Mouse (Mus musculus): Measurements from ENCODE around the gene Jund. TPM values are rescaled to one million over a fixed set of nuclear protein-coding genes. Genes with fewer than 3 reads are reported as not detected.
A peak's percentile ranks its signal among the peaks of the same experiment; 100 is the strongest.

Gene Jund
- polyA plus RNA-seq, 1 experiment from 2014 or later = 97.7 TPM

DNA sequence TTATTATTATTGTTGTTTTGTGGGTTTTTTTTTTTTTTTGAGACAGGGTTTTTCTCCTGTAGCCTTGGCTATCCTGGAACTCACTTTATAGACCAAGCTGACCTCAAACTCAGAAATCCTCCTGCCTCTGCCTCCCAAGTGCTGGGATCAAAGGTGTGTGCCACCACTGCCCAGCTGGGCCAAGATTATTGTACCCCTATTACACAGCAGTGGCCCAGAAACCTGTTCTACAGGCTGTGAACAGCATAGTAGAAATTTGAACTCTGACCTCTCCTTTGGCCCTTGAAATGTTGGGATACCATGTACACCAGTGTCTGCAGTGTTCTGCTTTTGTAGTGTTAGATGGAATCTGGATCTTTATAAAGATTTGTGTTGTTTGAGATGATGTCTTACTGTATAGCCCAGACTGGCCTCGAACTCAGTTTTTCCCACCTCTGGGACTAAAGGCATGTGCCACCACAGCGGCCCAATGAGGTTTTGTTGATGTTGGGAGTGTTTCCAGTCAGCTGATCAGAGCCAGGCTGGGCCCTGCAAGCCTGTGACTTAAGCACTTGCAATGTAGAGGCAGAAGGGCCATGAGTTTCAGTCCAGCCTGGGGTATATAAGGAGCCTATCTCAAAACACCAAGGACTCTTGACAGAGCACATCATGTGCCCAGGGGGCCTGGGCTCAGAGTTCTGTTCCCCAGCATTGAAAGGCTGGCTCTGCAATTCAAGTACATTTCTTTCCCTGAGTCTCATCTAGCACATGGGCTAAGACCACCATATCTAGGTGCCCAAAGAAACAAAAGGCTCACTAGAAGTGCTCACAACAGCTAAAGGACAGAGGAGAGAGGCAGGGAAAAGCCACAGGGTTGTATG lies 3.5 kb downstream of the Jund start:
- Histone ChIP-seq H3K4me2 (replicated peaks) (peak overlapping the region; percentile 81), H3K27ac (no peak overlapping the region), H3K4me3 (replicated peaks) (peak overlapping the region; percentile 98), H3K9ac (replicated peaks) (peak overlapping the region; percentile 100; the same call in 1 of the 2 replicates), H3K36me3 (peaks cover 24% of the 10 kb centered on the region), H3K9me3 (no peaks in the 10 kb centered on the region), H3K27me3 (no peaks in the 10 kb centered on the region), H3K4me1 (replicated peaks) (peaks cover 44% of the 10 kb centered on the region)
- WGBS = 84% methylated on average over 2 of the region's 2 CpGs
- ATAC-seq = no peak

DNA sequence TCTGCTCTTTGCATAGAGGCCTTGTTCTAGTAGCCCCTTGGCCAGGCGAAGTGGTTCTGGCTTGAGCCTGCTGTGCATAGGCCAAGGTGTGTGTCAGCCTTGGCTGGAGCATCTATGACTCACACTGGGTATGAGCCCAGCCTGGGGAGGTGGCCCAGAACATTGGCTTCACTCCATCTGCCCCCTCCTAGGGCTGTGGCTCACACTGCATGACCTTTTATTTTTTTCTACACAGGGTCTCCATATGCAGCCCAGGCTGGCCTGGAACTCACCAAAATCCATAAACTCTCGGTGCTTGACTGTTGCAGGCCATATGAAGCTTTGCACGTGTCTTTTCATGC lies 4.1 kb downstream of the Jund start:
- Histone ChIP-seq H3K27me3 (no peaks in the 10 kb centered on the region), H3K9me3 (no peaks in the 10 kb centered on the region), H3K4me2 (replicated peaks) (peak overlapping the region; percentile 81), H3K9ac (replicated peaks) (no peak overlapping the region; the same call in 1 of the 2 replicates), H3K27ac (no peak overlapping the region), H3K36me3 (peaks cover 24% of the 10 kb centered on the region), H3K4me1 (replicated peaks) (peaks cover 38% of the 10 kb centered on the region), H3K4me3 (replicated peaks) (no peak overlapping the region)
- ATAC-seq = no peak
- 85% methylated on average over 3 of the region's 3 CpGs for WGBS

DNA sequence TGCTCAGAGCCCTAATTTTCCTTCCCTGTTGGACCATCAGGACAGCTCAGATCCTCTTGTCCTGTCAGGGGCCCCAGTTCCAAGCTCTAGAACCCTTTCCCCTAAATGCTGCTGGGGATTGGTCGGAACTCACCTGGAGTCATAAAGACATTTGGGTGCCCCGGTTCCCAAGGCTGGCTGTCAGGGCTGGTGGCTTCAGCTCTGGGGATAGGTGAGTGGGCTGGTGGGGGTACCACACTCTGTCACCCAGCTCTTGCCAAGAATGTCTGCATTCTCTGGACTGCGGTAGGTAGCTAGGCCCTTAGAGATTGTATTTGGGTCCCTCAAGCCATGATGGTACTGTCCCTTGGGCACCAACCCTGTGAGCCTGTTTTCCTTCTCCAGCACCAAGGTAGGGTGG lies 4.5 kb downstream of the Jund start, which contains the start of gene Iqcn:
TSS of gene Iqcn (plus strand) at position 171 of the 400 bp plus-strand sequence.
- Histone ChIP-seq H3K9me3 (no peaks in the 10 kb centered on the region), H3K4me3 (replicated peaks) (0 out of 2 replicates have a peak within 1 kb of the TSS, but pooled peaks have one; percentile 98), H3K9ac (replicated peaks) (no peak within 1 kb of the TSS; the same call in none of the 2 replicates), H3K36me3 (peaks cover 24% of the 10 kb centered on the region), H3K27me3 (no peaks in the 10 kb centered on the region), H3K4me2 (replicated peaks) (peak within 1 kb of the TSS; percentile 81), H3K27ac (no peak within 1 kb of the TSS), H3K4me1 (replicated peaks) (peaks cover 33% of the 10 kb centered on the region)
- 99% methylated on average over 3 of the region's 3 CpGs for whole genome bisulfite sequencing
- no peak for ATAC-seq

DNA sequence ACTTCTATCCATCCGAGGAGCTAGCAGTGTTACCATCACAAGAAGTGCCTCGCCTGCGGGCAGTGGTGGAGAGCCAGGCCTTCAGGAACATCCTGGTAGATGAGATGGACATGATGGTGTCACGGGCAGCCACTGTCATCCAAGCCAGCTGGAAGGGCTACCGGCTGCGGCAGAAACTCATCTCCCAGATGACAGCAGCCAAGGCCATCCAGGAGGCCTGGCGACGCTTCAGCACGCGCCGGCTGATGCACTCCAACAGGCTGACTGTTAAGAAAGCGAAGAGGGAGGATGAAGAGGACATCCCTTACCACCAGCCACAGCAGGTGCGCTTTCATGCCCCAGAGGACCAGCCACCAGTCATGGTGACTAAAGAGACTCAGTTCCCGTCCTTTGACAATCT lies 9.5 kb downstream of the Jund start:
- Histone ChIP-seq H3K4me1 (replicated peaks) (peaks cover 8% of the 10 kb centered on the region), H3K9me3 (no peaks in the 10 kb centered on the region), H3K9ac (replicated peaks) (no peak overlapping the region), H3K4me3 (replicated peaks) (no peak overlapping the region), H3K27ac (no peak overlapping the region), H3K27me3 (no peaks in the 10 kb centered on the region), H3K4me2 (replicated peaks) (no peak overlapping the region), H3K36me3 (peaks cover 16% of the 10 kb centered on the region; the same call in 1 of the 2 replicates)
- WGBS = 93% methylated on average over 14 of the region's 14 CpGs
- no peak for ATAC-seq

DNA sequence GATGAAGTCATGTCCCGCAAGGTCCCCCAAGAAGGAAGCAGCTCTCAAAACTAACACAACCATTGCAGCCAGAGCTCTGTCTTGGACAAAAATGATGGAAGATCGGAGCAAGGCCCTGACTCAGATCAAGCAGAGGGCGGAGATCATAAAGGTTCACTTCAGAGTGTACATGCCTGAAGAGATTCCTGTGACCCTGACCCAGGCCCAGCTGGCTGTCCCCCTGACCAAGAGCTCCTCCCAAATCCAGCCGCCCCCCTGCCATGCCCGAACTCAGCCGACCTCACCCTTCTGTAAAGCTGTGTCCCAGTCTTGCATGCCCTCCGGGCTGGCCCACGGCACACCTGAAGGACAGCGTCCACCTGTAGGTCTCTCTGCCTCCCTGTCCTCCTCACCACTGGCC lies 11.0 kb downstream of the Jund start:
- Histone ChIP-seq H3K27me3 (no peaks in the 10 kb centered on the region), H3K4me2 (replicated peaks) (no peak overlapping the region), H3K9ac (replicated peaks) (no peak overlapping the region), H3K9me3 (no peaks in the 10 kb centered on the region), H3K4me1 (replicated peaks) (no peaks in the 10 kb centered on the region), H3K27ac (no peak overlapping the region), H3K36me3 (peaks cover under 1% of the 10 kb centered on the region; the same call in 1 of the 2 replicates), H3K4me3 (replicated peaks) (no peak overlapping the region)
- ATAC-seq = no peak
- WGBS = 91% methylated on average over 9 of the region's 9 CpGs

DNA sequence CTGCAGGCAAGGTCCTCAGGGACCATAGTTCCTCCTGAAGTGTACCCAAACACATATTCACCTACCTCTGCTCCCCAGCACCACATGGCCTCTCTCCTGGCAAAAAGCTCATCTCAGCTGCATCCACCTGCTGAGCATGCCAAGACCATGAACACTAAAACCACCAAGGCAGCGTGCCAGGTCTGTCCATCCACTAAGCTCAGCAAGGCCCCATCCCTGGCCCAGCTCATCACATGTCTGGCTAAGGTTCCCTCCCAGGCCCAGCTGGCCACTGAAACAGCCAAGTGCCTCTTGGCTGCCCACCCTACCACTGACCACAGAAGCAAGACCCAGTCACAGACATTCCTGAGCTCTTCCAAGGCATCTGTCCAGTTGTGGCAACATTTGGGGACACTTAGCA lies 11.5 kb downstream of the Jund start:
- no peak overlapping the region for H3K27ac ChIP-seq
- H3K9me3 ChIP-seq = no peaks in the 10 kb centered on the region
- H3K9ac ChIP-seq (replicated peaks) = no peak overlapping the region
- no peaks in the 10 kb centered on the region for H3K27me3 ChIP-seq
- H3K4me1 ChIP-seq (replicated peaks) = no peaks in the 10 kb centered on the region
- H3K4me2 ChIP-seq (replicated peaks) = no peak overlapping the region
- WGBS = 100% methylated on average over 1 of the region's 1 CpGs
- no peak overlapping the region for H3K4me3 ChIP-seq (replicated peaks)
- ATAC-seq = no peak
- H3K36me3 ChIP-seq = no peaks in the 10 kb centered on the region

DNA sequence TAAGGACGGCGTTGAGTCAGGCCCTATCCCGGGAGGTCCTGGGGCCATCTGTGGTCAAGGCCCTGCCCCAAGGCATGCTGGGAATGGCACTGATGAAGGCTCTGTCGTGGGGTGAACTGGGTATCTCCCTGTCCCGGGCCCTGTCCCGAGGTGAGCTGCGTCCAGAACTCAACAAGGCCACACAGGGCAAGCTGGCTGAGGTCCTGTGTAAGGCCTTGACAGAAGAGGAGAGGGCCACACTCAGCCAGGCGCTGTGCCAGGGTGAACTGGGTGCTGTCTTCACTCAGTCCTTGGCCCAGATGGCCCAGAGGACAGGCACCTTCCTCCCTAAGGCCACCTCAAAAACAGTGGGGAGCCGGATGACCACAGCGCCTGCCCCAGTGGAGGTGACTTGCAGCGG lies 12.3 kb downstream of the Jund start:
- no peaks in the 10 kb centered on the region for H3K27me3 ChIP-seq
- no peaks in the 10 kb centered on the region for H3K4me1 ChIP-seq (replicated peaks)
- no peak overlapping the region for H3K4me2 ChIP-seq (replicated peaks)
- 88% methylated on average over 11 of the region's 11 CpGs for WGBS
- H3K9ac ChIP-seq (replicated peaks) = no peak overlapping the region
- H3K27ac ChIP-seq = no peak overlapping the region
- H3K4me3 ChIP-seq (replicated peaks) = no peak overlapping the region
- H3K36me3 ChIP-seq = no peaks in the 10 kb centered on the region
- H3K9me3 ChIP-seq = no peaks in the 10 kb centered on the region
- ATAC-seq = no peak

DNA sequence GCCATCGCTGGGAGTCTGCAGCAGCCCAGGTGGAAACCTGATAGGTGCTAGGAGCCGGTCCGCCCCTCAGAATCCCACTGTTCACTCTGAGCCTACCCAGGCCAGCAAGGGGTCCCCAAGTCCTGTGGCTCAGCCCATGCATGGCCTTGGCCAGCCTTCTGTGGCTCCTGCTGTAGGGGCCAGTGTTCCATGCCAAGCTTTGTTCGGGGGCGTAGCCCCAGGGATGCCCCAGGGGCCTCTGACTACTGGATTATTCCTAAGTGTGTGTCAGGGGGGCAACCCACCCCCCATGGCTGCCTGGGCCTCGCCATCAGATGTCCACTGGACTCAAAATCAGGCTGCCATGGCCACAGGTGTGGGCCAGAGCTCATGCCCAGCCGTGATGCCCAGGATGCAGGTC lies 15.2 kb downstream of the Jund start:
- WGBS = 79% methylated on average over 7 of the region's 7 CpGs
- Histone ChIP-seq H3K4me3 (replicated peaks) (no peak overlapping the region), H3K36me3 (no peaks in the 10 kb centered on the region), H3K27ac (no peak overlapping the region), H3K4me2 (replicated peaks) (no peak overlapping the region), H3K9me3 (no peaks in the 10 kb centered on the region), H3K9ac (replicated peaks) (no peak overlapping the region), H3K27me3 (peaks cover 7% of the 10 kb centered on the region; the same call in 1 of the 2 replicates), H3K4me1 (replicated peaks) (no peaks in the 10 kb centered on the region)
- no peak for ATAC-seq

DNA sequence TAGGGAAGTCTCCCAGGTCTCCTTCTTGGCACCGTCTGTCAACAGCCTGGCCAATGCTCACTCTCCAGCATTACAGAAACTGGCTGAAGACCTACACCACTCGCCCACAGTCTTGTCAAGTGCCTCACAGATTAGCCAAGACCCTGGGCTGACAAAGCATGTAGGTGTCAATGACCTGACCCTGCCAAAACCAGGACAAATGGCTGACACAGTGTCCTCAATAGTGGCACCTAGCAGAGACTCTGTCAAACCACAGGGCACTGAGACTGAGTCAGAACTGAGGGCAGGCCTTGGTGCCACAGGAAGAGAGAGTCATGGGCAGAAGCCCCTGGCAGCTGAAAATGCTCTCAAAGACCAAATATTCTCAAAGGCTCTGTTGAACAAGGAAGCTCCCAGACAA lies 16.3 kb downstream of the Jund start:
- Histone ChIP-seq H3K9ac (replicated peaks) (no peak overlapping the region), H3K4me3 (replicated peaks) (no peak overlapping the region), H3K27ac (no peak overlapping the region), H3K9me3 (no peaks in the 10 kb centered on the region), H3K27me3 (peaks cover 14% of the 10 kb centered on the region; the same call in 1 of the 2 replicates), H3K4me1 (replicated peaks) (no peaks in the 10 kb centered on the region), H3K36me3 (no peaks in the 10 kb centered on the region), H3K4me2 (replicated peaks) (no peak overlapping the region)
- no peak for ATAC-seq
- 76% methylated on average over 2 of the region's 2 CpGs for WGBS

DNA sequence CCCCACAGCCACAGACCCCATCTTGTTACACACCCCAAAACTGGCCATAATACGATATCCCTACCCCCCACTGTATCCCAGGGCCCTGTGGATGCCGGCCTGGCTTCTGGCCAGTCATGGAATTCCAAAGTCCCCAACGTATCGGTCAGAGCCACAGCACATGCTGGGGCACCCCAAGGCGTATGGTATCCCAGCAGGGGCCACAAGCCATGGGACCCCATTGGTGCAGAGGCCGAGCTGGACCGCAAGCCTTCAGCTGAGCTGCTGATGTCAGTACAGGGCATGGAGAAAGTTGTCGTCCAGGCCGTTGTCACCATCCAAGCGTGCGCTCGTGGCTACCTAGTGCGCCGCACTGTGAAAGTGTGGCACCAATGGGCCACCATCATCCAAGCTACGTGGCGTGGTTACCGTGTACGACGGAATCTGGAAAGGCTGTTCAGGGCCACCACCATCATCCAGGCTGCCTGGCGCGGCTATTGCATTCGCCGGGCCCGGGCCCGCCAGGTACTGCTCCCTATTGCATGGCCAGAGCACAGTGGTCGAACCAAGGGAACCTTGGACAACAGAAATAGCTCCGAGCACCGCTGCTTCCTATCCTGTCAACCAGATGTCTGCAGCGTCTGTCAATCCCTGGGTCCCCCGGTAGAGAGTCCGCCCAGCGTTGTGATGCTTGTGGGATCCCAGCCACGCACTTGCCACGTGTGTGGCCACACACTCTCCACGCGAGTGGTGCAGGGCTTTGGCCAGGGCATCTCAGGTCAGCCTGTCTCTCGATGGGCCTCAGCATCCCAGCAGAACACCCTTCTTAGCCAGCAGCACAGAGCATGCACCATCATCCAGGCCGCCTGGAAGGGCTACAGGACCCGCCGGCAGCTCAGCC lies 18.0 kb downstream of the Jund start:
- Histone ChIP-seq H3K4me1 (replicated peaks) (no peaks in the 10 kb centered on the region), H3K27me3 (peaks cover 14% of the 10 kb centered on the region; the same call in 1 of the 2 replicates), H3K4me3 (replicated peaks) (no peak overlapping the region), H3K36me3 (no peaks in the 10 kb centered on the region), H3K9me3 (no peaks in the 10 kb centered on the region), H3K27ac (no peak overlapping the region), H3K9ac (replicated peaks) (no peak overlapping the region), H3K4me2 (replicated peaks) (no peak overlapping the region)
- no peak for ATAC-seq
- WGBS = 88% methylated on average over 40 of the region's 40 CpGs

DNA sequence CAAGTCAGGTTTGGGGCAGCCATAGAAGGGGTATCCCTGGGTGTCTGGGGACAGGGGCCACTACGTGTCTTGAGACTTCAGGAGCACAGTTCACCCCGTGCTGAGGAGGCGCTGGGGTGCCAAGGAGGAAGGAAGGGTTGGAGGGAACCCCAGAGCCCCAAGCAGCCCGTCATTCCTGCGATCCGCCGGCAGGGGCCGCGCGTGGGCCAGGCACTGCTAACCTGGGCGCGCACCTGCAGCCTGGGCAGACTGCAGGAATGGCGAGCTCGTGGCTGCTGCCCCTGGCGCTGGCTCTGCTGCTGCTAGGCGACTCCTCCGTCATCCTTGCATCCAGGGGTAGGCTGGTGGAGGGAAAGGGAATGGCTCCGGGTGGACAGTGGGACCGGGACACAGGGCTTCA lies 19.5 kb downstream of the Jund start, which contains the start of gene Gm3336:
TSS of gene Gm3336 (plus strand) at position 247 of the 400 bp plus-strand sequence.
- Histone ChIP-seq H3K27ac (no peak within 1 kb of the TSS), H3K36me3 (no peaks in the 10 kb centered on the region), H3K9me3 (no peaks in the 10 kb centered on the region), H3K4me2 (replicated peaks) (0 out of 2 replicates have a peak within 1 kb of the TSS, but pooled peaks have one; percentile 21), H3K4me3 (replicated peaks) (no peak within 1 kb of the TSS), H3K4me1 (replicated peaks) (no peaks in the 10 kb centered on the region), H3K9ac (replicated peaks) (0 out of 2 replicates have a peak within 1 kb of the TSS, but pooled peaks have one; percentile 24), H3K27me3 (peaks cover 14% of the 10 kb centered on the region; the same call in 1 of the 2 replicates)
- 2% methylated on average over 19 of the region's 19 CpGs for WGBS
- peak; percentile 37 for ATAC-seq

DNA sequence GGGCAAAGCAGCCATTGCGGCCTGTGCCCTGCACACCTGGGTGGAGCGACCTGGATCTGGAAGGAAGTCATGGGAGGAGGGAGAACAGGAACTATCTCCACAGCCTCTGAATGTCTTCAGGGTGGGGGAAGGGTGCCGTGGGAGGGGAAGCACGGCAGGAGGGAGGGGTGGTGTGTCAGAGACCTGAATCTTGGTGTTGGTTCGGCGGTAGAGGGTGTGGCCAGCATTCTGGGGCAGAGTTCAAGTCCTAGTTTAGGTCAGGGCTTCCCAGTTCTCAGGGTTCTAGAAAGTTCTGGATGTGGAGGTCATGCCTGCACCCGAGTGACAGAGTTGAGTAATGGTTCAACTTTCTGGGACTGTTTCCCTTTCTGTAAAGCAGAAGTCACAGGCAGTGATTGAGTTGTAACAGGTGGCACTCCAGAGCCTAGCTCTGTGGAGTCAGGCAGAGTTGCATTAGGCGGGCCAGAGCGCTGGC lies 21.1 kb downstream of the Jund start:
- Histone ChIP-seq H3K36me3 (no peaks in the 10 kb centered on the region), H3K4me3 (replicated peaks) (no peak overlapping the region), H3K27ac (no peak overlapping the region), H3K27me3 (peaks cover 14% of the 10 kb centered on the region; the same call in 1 of the 2 replicates), H3K4me2 (replicated peaks) (no peak overlapping the region), H3K9me3 (no peaks in the 10 kb centered on the region), H3K4me1 (replicated peaks) (no peaks in the 10 kb centered on the region), H3K9ac (replicated peaks) (no peak overlapping the region)
- WGBS = 73% methylated on average over 9 of the region's 9 CpGs
- no peak for ATAC-seq

Data from midbrain, embryonic 13.5 days (tissue).